Mouse (Mus musculus): Measurements from ENCODE around the gene Zbtb44.

Gene Zbtb44

DNA sequence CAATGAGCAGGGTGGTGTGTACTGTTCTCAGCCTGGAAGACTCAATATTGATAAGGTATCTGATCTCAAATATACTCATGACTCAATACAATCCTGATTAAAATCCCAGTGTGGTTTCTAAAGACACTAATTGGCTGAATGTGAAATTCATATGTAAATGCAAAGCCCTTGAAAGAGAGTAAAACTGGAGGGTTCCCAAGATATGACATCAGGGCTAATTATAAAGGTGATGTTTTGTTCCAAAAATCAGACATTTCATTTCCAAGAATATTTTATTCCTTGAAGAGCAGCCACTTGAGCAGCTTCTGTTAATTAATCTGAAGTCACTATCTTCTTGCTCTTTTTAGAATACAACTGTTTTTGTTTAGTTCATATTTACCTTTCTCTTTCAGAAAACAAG lies 85.1 kb downstream of the Zbtb44 start:
- DNase-seq (ENCODE audit: low read depth, low spot score), result no peak

GRCm38 (mm10) chr9:31117088-31117487 lies 86.6 kb downstream of the Zbtb44 start:
- no peak for DNase-seq (ENCODE audit: low read depth, low spot score)

DNA sequence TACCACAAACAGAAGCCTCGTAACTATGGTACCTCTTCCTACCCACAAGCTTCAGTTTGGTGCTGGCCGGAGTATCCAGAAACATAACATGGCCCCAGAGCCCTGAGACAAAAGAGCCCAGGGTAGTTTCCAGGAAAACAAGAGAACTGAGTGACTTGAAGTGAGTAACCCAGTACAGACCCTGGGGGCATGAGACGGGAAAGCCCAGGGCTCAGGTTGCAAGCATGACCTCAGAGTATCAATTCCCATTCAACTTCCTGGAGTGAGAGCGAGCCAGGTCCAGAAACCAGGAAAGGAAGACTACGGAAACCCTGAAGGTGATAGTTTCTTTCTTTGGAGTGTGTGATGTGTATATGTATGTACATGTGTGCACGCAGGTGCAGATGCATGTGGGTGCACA lies 87.0 kb downstream of the Zbtb44 start:
- no peak for DNase-seq (ENCODE audit: low read depth, low spot score)

DNA sequence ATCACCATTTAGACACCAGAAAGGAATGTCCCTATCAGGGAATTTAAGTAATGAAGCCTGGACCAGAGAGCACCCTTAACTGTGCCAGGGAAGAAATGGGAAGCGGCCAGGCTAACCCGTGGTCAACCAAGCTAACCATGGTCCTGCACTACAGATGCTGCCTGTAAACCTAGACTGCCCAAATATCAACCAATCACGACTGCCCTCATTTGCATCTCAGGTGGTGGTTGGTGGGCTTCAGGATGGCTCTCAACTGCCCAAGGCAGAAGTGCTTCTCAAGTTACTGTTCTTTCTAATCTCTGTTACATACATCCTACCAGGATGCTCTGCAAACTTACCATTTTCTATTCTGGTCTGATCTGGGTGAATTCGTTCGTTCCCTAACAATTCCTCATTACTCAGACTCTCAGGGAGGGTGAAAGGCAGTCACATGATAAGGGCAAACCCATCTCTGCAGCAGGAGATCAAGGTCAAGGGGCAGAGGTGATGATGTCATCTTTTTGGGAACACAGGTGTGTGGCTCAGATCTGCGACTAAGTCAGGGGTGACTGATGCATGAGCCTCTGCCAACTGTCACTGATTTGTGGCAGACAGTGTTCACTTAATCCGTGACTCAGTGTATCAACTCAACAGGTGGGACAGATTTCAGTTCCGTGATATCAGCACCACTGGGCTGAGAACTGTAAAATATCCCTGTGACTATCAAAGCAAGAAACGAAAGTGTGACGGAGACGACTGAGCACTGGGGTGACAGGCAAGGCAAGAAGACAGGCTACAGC lies 88.3 kb downstream of the Zbtb44 start:
- DNase-seq (ENCODE audit: low read depth, low spot score), result no peak

DNA sequence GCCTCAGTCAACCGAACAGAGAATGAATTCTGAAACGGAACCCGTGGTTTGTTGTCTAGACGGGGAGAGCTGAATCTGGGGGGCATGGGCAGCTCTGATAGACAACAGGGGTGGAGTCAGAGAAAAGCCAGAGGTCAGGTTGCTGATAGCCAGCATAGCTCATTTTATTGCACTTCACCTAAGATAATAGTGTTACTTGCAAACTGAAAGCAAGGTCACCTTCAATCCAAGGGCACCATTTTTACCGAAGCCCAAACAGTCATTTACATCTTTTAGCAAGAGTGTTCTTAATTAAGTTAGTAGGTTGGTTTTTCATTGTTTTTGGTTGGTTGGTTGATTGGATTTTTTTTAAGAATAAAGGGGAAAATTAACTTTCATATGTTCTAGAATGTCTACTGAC lies 89.0 kb downstream of the Zbtb44 start:
- DNase-seq (ENCODE audit: low read depth, low spot score), result no peak

GRCm38 (mm10) chr9:31119882-31120532 lies 89.6 kb downstream of the Zbtb44 start:
- no peak for DNase-seq (ENCODE audit: low read depth, low spot score)

DNA sequence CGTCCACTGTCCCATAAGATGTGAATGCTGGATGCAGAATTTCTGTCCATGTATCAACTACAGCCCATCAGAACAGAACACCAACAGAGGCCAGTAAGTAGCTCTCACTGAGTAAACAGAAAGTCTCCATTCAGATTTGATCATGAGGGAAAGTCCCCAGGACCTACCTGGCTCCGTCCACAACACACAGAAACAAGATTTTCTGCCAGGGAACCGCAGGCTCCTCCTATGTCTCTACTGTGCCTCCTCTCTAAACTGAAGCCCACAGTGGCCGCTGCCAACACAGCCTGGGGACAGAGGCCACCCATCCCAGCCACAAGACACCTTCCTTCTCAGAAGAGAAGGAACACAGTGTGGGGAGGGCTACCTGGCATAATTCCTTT lies 90.1 kb downstream of the Zbtb44 start:
- DNase-seq (ENCODE audit: low read depth, low spot score), result no peak

DNA sequence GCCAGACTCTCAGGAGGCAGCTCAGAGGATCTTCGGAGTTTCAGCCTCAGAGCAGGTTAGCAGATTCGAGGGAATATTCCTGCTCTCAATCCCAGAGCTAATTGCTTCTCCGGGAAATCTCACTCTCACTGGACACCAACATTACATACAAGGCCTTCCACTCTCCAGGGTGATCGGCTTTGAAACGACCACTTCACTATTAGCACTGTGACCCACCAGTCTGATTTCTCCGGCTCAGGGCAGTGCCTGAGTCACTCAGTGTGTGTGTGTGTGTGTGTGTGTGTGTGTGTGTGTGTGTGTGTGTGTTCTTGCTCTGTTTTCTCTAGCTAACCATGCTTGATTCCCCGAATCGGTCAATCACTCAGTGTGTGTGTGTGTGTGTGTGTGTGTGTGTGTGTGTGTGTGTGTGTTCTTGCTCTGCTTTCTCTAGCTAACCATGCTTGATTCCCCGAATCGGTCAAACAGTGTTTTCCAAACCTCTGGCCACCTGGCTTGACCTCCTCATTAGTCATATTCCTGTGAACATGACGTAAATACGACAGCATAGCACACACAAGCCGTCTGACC lies 92.1 kb downstream of the Zbtb44 start:
- no peak for DNase-seq (ENCODE audit: low read depth, low spot score)

Data from c-Kit-negative CD71-positive TER-119-positive erythroid progenitor cells, embryonic 14.5 days (primary cell).